Mouse (Mus musculus) spleen, adult 2 months (tissue): ENCODE measurements at regions not wholly inside any gene's neighbourhood (a gene's known extent, or its start where the extent isn't known, plus 50 kb on each side); places are given as distances from the start of the nearest gene placed in this dataset.

Experiments
- CTCF ChIP-seq: fragments of 200-500 bp; IDR thresholded peaks from 2 replicates; pipeline ENCODE4 v1.5.1; 2011; ENCODE audit warnings: mild to moderate bottlenecking, inconsistent platforms; ENCODE audit not compliant: insufficient read depth, insufficient read length, insufficient replicate concordance; ENCODE audit errors: extremely low read depth
- POLR2A ChIP-seq: fragments of 200-500 bp; IDR thresholded peaks from 2 replicates; pipeline ENCODE4 v1.6.1; 2011; ENCODE audit warnings: low read depth, low read length, inconsistent platforms

DNA sequence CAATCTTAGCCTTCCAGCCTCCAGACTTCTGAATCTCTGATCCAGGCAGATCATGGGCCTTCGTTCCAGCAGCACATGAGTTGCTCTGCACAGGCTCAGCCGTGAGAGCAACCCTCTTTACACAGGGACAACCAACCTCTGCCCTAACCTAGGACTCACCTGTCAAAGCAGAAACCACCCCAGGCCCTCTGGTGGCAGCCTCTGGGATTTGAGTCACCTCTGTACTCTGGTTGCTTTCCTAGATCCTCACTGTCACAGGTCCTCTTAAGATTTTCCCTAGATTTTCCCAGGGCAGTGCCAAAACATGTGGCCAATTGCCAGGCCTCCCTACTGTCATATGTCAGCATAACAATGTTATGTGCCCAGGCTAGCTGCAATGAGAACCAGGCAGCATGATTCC is 71.1 kb upstream of the Ttc34 start:
- TF ChIP-seq CTCF (no peak), POLR2A (no peak)
